10 mouse cellular contexts compared by ENCODE assay signal in the genomic region with DNA sequence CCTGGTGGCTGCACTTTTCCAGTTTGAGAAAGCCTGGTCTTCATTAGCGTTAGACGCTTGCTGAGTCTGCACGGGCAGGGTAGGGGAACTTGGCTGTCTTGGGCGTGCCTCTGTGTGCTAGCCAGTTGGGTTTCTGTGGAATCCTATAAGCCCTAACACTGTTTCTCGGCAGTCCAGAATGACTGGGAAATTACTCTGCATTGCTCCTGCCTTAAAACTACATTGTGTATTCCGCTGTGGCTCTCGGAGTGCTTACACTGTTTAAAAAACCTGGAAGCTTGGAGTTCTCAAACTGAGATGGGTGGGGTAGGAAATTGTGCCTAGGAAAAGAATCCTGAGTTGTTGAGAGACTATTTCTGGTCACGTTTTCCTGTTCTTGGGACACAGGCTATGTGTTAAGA.
DNase-seq lines count a peak whose midpoint lies in the region; ATAC-seq and TF ChIP-seq lines count a peak whose summit lies in the region.
"Had no signal": no experiment of that assay in that cellular context is flagged by ENCODE, and none has a peak within 500 bp of the region (broad histone marks: within the 10 kb centered on the region; RNA-seq: fewer than 3 reads in every experiment).

No protein-coding gene starts in this region.

- DNase-seq in kidney, postnatal 25 days, result no peak
- DNase-seq in embryonic facial prominence, embryonic 11.5 days (ENCODE audit: low spot score), result peak; percentile 83
- DNase-seq in lung, postnatal 25 days (ENCODE audit: low spot score), result peak; percentile 70
- DNase-seq in thymus, adult 2 months, result no peak
- no peak for DNase-seq in gastrocnemius, postnatal 10 days
- no peak for DNase-seq in ovary, adult 18-20 months (ENCODE audit: low spot score)
- DNase-seq: cerebellum, adult 2 months had no signal

- no peak overlapping the region for H3K9ac ChIP-seq in kidney, embryonic 16.5 days (replicated peaks; ENCODE audit: low read length)
- no peak overlapping the region for H3K9ac ChIP-seq in embryonic facial prominence, embryonic 11.5 days (replicated peaks; ENCODE audit: low read length)
- no peak overlapping the region for H3K9ac ChIP-seq in hindbrain, embryonic 16.5 days (ENCODE audit: low read depth, low read length)

- H3K36me3 ChIP-seq in kidney, embryonic 16.5 days (ENCODE audit: insufficient read depth, low read length), result peaks cover 13% of the 10 kb centered on the region; the same call in 1 of the 2 replicates
- H3K36me3 ChIP-seq in embryonic facial prominence, embryonic 11.5 days (replicated peaks; ENCODE audit: control insufficient read depth, insufficient read depth, low read depth, low read length), result no peaks in the 10 kb centered on the region
- no peaks in the 10 kb centered on the region for H3K36me3 ChIP-seq in hindbrain, embryonic 16.5 days (ENCODE audit: control insufficient read depth, insufficient read depth, low read length)
- peaks cover 74% of the 10 kb centered on the region for H3K36me3 ChIP-seq in thymus, adult 2 months (ENCODE audit: control insufficient read depth, insufficient read depth, low read length)

- no peak overlapping the region for H3K4me2 ChIP-seq in kidney, embryonic 16.5 days (replicated peaks; ENCODE audit: low read depth, low read length)
- no peak overlapping the region for H3K4me2 ChIP-seq in embryonic facial prominence, embryonic 11.5 days (ENCODE audit: low read depth, low read length)
- no peak overlapping the region for H3K4me2 ChIP-seq in hindbrain, embryonic 16.5 days (ENCODE audit: low read length)

- no peak for TF ChIP-seq POLR2A in thymus, adult 2 months (IDR thresholded peaks at IDR 0.05; ENCODE audit: control insufficient read depth, extremely low read depth, insufficient read depth, low read length, poor library complexity)

- 70% methylated on average over 8 of the region's 8 CpGs for WGBS in kidney, embryonic 16.5 days
- WGBS in embryonic facial prominence, embryonic 11.5 days, result 39% methylated on average over 8 of the region's 8 CpGs
- WGBS in hindbrain, embryonic 16.5 days, result 76% methylated on average over 8 of the region's 8 CpGs
- 89% methylated on average over 8 of the region's 8 CpGs for WGBS in thymus, adult 2 months

- ATAC-seq in kidney, embryonic 16.5 days (ENCODE audit: low FRiP score, low TSS enrichment), result no peak
- peak; percentile 83 for ATAC-seq in embryonic facial prominence, embryonic 11.5 days (replicated peaks; ENCODE audit: insufficient number of reproducible peaks, low FRiP score, low TSS enrichment, low read depth)
- ATAC-seq in hindbrain, embryonic 16.5 days, result 0 out of 2 replicates have a peak, but pooled peaks have one; percentile 9
- ATAC-seq: inflammation-experienced regulatory T-cells, adult 6 months had no signal

- H3K27me3 ChIP-seq in kidney, embryonic 16.5 days (ENCODE audit: insufficient read depth, low read length), result no peaks in the 10 kb centered on the region
- no peaks in the 10 kb centered on the region for H3K27me3 ChIP-seq in embryonic facial prominence, embryonic 11.5 days (ENCODE audit: control insufficient read depth, insufficient read depth, low read length)
- no peaks in the 10 kb centered on the region for H3K27me3 ChIP-seq in hindbrain, embryonic 16.5 days (replicated peaks; ENCODE audit: control insufficient read depth, insufficient read depth, low read length)
- no peaks in the 10 kb centered on the region for H3K27me3 ChIP-seq in thymus, adult 2 months (ENCODE audit: control insufficient read depth, insufficient read depth, low read length)

- no peak overlapping the region for H3K4me3 ChIP-seq in kidney, embryonic 16.5 days (ENCODE audit: low read length)
- H3K4me3 ChIP-seq in embryonic facial prominence, embryonic 11.5 days (ENCODE audit: low read depth, low read length), result no peak overlapping the region
- no peak overlapping the region for H3K4me3 ChIP-seq in hindbrain, embryonic 16.5 days (ENCODE audit: low read length)
- H3K4me3 ChIP-seq in thymus, adult 2 months (ENCODE audit: control insufficient read depth, insufficient read depth, low read length), result no peak overlapping the region

- H3K9me3 ChIP-seq in kidney, embryonic 16.5 days (ENCODE audit: low read length), result no peaks in the 10 kb centered on the region
- no peaks in the 10 kb centered on the region for H3K9me3 ChIP-seq in embryonic facial prominence, embryonic 11.5 days (replicated peaks; ENCODE audit: control insufficient read depth, low read length)
- no peaks in the 10 kb centered on the region for H3K9me3 ChIP-seq in hindbrain, embryonic 16.5 days (ENCODE audit: control insufficient read depth, low read length)

- peaks cover 12% of the 10 kb centered on the region; the same call in 1 of the 2 replicates for H3K4me1 ChIP-seq in kidney, embryonic 16.5 days (ENCODE audit: insufficient read depth, low read length)
- no peaks in the 10 kb centered on the region for H3K4me1 ChIP-seq in embryonic facial prominence, embryonic 11.5 days (ENCODE audit: control insufficient read depth, insufficient read depth, low read length)
- no peaks in the 10 kb centered on the region for H3K4me1 ChIP-seq in hindbrain, embryonic 16.5 days (ENCODE audit: control insufficient read depth, insufficient read depth, low read depth, low read length)
- no peaks in the 10 kb centered on the region; the same call in 1 of the 2 replicates for H3K4me1 ChIP-seq in thymus, adult 2 months (replicated peaks; ENCODE audit: control insufficient read depth, insufficient read depth, low read length)

- peak overlapping the region; percentile 37; the same call in 1 of the 2 replicates for H3K27ac ChIP-seq in kidney, embryonic 16.5 days (ENCODE audit: low read length)
- peak overlapping the region; percentile 23 for H3K27ac ChIP-seq in embryonic facial prominence, embryonic 11.5 days (replicated peaks; ENCODE audit: low read depth, low read length)
- 0 out of 2 replicates have a peak overlapping the region, but pooled peaks have one; percentile 3 for H3K27ac ChIP-seq in hindbrain, embryonic 16.5 days (ENCODE audit: low read depth, low read length)
- H3K27ac ChIP-seq in thymus, adult 2 months (ENCODE audit: control insufficient read depth, insufficient read depth, low read length), result no peak overlapping the region

- TF ChIP-seq CTCF in thymus, adult 2 months (IDR thresholded peaks at IDR 0.05; ENCODE audit: borderline replicate concordance, control insufficient read depth, extremely low read depth, insufficient read depth, low read length, poor library complexity), result no peak

Comparison
In these comparisons a context has a peak if more than half of its experiments do, and no peak if none do; other contexts are left out.
1. DNase-seq: peak in embryonic facial prominence, embryonic 11.5 days (single experiment) and lung, postnatal 25 days (single experiment); none in kidney, postnatal 25 days (0 of 2), thymus, adult 2 months (single experiment), gastrocnemius, postnatal 10 days (single experiment) and ovary, adult 18-20 months (single experiment).